Mouse (Mus musculus): Measurements from ENCODE around the gene Rph3al. TPM values are rescaled to one million over a fixed set of nuclear protein-coding genes. Genes with fewer than 3 reads are reported as not detected.

The Rph3al gene
- polyA plus RNA-seq, 1 experiment from 2014 or later, result not detected

DNA sequence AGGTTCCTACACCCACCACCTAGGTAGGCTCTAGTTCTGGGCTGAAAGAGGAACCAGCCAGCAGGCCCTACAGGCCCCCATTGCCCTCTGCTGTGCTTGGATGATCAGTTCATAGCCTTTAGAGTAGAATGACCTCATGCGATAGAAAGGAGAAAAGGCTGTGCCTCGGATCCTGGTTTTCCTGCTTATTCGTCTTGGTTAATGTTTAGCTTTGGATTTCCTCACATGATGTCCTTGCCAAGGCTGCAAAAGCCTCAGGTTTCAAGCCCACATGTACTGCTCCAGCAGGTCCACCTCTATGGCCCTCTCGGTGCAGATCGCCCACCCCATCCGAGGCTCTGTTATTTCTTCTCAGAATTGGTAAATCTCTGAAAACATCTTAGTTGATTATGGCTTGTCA, 33.2 kb downstream of the Rph3al start:
- H3K79me2 ChIP-seq (ENCODE audit: inconsistent target), result no peaks in the 10 kb centered on the region
- no peak overlapping the region for H3K27ac ChIP-seq
- 93% methylated on average over 6 of the region's 6 CpGs for WGBS (ENCODE audit: missing documents)
- no peak overlapping the region for H3K4me3 ChIP-seq (ENCODE audit: inconsistent target)
- H3K36me3 ChIP-seq (ENCODE audit: inconsistent target), result no peaks in the 10 kb centered on the region

DNA sequence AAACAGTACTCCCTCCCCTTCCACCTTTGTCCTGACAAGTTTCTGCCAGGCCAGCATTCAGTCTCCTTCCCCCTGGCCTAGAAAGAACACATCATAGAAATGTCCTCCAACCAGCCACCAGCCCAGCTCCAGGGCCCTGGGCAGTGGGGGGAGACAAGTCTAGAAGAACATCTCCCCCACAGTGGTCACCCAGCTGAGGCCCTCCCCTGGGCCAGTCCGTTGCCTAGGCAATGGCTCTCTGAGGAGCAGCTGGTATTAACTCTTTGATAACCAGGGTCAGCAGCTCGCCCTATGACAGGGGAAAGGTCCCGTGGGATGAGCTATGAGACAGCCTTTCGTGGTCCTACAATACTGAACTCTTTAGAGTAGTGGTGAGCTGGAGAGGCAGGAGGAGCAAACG, 33.7 kb downstream of the Rph3al start:
- 90% methylated on average over 5 of the region's 5 CpGs for whole genome bisulfite sequencing (ENCODE audit: missing documents)
- no peaks in the 10 kb centered on the region for H3K36me3 ChIP-seq (ENCODE audit: inconsistent target)
- H3K4me3 ChIP-seq (ENCODE audit: inconsistent target), result no peak overlapping the region
- no peak overlapping the region for H3K27ac ChIP-seq
- H3K79me2 ChIP-seq (ENCODE audit: inconsistent target), result no peaks in the 10 kb centered on the region

DNA sequence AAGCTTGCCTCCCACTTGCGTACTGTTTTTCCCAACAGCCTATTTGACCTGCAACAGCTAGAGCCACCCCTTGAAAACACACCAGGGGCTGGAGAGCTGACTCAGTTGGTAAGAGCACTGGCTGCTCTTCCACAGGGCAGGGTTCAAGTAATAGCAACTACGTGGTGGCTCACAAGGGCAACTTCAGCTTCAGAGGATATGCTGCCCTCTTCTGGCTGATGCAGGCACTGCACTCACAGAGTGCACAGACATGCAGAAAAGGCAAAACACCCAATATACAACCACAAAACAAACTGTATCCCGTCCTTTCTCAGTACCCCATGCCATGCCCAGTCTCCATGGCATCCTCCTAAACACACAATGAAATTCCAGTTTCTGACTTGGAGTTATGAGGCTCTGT, 34.7 kb downstream of the Rph3al start:
- no peak overlapping the region for H3K4me3 ChIP-seq (ENCODE audit: inconsistent target)
- no peaks in the 10 kb centered on the region for H3K36me3 ChIP-seq (ENCODE audit: inconsistent target)
- WGBS (ENCODE audit: missing documents), result 86% methylated on average over 2 of the region's 3 CpGs
- no peak overlapping the region for H3K27ac ChIP-seq
- H3K79me2 ChIP-seq (ENCODE audit: inconsistent target), result no peaks in the 10 kb centered on the region

DNA sequence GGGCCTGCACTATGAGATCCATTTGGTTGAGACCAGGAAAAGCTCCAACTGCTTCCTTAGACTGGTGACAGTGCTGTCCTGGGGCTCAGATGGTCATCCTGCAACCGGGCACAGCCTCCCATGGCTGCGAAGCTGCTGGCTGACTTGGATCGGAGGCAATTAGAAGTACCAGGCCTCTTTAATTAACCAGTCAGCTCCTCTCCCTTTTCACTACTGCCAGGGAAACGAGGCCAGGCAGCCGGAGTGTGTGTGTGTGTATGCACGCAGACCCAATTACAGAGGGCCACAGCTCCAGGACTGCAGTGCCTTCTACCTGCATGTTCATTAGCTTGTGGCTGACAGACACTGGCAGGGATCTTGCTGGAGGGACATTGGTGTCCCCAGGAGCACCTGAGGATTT, 36.9 kb downstream of the Rph3al start:
- 93% methylated on average over 6 of the region's 6 CpGs for WGBS (ENCODE audit: missing documents)
- Histone ChIP-seq H3K36me3 (ENCODE audit: inconsistent target) (no peaks in the 10 kb centered on the region), H3K27ac (no peak overlapping the region), H3K4me3 (ENCODE audit: inconsistent target) (no peak overlapping the region), H3K79me2 (ENCODE audit: inconsistent target) (no peaks in the 10 kb centered on the region)

DNA sequence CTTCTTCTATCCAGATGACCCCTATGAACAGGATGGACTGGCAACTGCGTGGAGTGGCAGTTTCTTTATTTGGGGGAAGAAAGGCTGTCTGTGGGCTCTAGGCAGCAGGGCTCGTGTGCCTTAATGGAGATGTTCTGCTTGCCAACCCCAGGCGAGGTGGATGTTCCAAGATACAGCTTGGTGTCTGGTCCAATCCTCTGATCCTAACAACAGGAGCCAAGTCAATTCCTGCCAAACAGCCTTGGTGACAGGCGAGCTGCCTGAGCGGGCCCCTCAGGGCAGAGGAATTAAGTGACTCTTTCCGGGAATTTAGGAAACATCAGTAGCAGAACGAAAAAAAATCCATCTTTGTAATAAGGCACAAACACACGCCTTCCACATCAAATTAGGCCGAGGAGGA, 38.6 kb downstream of the Rph3al start:
- no peaks in the 10 kb centered on the region for H3K79me2 ChIP-seq (ENCODE audit: inconsistent target)
- no peak overlapping the region for H3K4me3 ChIP-seq (ENCODE audit: inconsistent target)
- 92% methylated on average over 9 of the region's 9 CpGs for WGBS (ENCODE audit: missing documents)
- no peaks in the 10 kb centered on the region for H3K36me3 ChIP-seq (ENCODE audit: inconsistent target)
- H3K27ac ChIP-seq, result no peak overlapping the region

DNA sequence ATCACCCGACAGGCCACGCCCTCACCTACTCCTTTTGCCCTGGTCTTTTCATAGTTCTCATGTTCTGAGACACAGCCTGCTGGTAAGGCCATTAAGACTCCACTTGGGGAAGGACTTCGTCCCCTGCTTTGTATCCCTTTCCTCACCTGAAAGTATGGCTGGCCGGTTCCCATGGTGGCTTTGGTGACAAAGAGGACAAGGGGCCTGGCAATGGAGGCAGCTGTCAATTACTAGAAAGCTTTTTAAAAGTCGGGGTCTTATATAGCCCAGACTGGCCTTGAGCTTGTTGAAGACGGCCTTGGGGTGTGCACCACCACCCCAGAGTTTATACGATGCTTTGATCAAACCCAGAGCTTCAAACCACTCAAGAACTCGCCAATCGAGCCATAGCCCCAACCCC, 39.7 kb downstream of the Rph3al start:
- Histone ChIP-seq H3K4me3 (ENCODE audit: inconsistent target) (no peak overlapping the region), H3K27ac (no peak overlapping the region), H3K36me3 (ENCODE audit: inconsistent target) (no peaks in the 10 kb centered on the region), H3K79me2 (ENCODE audit: inconsistent target) (no peaks in the 10 kb centered on the region)
- 87% methylated on average over 9 of the region's 9 CpGs for WGBS (ENCODE audit: missing documents)

DNA sequence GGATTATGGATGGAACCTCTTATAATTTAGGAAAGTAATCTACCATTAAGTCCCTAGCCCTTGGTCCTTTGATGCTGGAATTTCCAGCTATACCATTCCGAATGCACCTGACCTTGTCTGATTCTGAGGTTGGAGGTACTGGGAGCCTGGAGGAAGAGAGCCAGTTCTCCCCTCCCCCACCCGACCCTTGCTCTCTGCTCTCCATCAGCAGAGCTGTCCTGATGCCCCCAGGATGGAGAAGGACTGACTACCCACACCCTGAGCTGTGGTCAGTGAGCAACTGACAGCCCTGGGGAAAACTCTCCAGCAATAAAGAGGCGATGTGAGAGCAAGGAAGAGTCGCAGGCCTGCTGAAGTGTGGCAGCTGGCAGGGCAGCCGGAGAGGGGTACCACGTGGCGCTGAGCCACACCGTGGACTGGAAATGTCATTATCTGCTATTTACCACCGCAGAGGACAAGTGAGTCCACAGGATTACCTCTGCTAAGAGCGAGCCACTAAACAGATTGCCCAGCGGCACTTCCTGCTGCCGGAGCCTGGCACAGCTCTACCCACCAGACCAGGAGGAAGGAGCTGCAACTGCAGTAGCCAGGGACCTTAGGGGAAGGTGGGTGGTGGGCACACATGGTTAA, 43.3 kb downstream of the Rph3al start:
- no peak overlapping the region for H3K27ac ChIP-seq
- no peaks in the 10 kb centered on the region for H3K36me3 ChIP-seq (ENCODE audit: inconsistent target)
- 66% methylated on average over 12 of the region's 12 CpGs for WGBS (ENCODE audit: missing documents)
- no peak overlapping the region for H3K4me3 ChIP-seq (ENCODE audit: inconsistent target)
- no peaks in the 10 kb centered on the region for H3K79me2 ChIP-seq (ENCODE audit: inconsistent target)

DNA sequence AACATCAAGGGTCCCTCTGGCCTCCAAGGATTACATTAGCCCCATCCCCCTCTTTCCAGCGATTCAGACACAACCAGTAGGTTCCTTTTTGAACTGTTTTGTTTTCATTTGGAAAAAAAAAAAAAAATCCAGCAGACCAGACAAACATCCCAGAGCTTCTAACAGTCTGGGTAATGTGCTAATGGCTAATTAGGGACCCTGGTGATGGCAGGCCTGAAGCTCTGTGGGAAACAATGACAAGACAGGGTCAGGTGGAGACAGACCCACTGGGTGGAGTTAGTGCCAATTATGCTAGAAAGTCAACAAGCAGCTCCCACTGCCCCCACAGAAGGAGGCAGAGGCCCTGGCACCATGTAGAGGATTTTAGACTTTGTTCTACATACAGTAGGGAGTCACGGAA, 44.3 kb downstream of the Rph3al start:
- 70% methylated on average over 2 of the region's 2 CpGs for WGBS (ENCODE audit: missing documents)
- no peaks in the 10 kb centered on the region for H3K36me3 ChIP-seq (ENCODE audit: inconsistent target)
- no peaks in the 10 kb centered on the region for H3K79me2 ChIP-seq (ENCODE audit: inconsistent target)
- no peak overlapping the region for H3K4me3 ChIP-seq (ENCODE audit: inconsistent target)
- no peak overlapping the region for H3K27ac ChIP-seq

DNA sequence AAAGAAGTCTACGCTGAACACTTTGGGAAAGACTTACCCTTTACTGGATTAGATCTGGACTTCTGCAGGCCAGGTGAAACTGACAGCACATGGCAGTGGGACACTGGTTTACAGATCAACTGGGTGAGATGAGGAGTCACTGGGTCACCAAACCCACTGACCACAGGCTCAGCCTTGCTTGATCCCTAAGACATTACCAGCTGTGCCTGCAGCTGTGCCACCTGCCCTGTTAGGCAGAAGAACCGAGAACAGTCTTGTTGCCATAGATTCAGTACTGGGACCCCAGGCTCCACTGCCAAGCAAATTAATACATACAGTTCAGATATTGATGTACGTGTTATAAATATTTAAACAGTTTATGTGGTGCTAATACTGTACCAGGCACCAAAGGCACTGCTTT, 50.9 kb downstream of the Rph3al start:
- Histone ChIP-seq H3K27ac (no peak overlapping the region), H3K4me3 (ENCODE audit: inconsistent target) (no peak overlapping the region), H3K36me3 (ENCODE audit: inconsistent target) (no peaks in the 10 kb centered on the region), H3K79me2 (ENCODE audit: inconsistent target) (no peaks in the 10 kb centered on the region)
- WGBS (ENCODE audit: missing documents), result 94% methylated on average over 3 of the region's 3 CpGs

DNA sequence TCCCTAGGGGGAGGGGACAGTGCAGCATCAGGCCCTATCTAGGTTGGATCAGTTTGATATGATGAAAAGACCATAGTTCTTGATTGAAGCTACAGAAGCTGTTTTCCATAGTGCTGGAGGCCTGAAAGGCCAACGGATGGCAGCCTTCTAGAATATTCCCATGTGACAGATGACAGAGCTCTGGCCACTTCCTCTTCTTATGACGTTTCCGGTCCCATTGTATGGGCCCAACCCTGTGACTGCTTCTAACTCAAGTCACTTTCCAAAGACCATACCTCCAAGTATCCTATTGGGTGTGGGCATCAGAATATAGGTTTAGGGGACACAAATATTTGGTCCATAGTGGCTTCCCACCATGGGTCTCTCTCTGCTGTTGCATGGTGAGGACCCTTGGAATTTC, 57.0 kb downstream of the Rph3al start:
- H3K4me3 ChIP-seq (ENCODE audit: inconsistent target), result no peak overlapping the region
- no peak overlapping the region for H3K27ac ChIP-seq
- 5% methylated on average over 3 of the region's 3 CpGs for WGBS (ENCODE audit: missing documents)
- no peaks in the 10 kb centered on the region for H3K79me2 ChIP-seq (ENCODE audit: inconsistent target)
- H3K36me3 ChIP-seq (ENCODE audit: inconsistent target), result no peaks in the 10 kb centered on the region

DNA sequence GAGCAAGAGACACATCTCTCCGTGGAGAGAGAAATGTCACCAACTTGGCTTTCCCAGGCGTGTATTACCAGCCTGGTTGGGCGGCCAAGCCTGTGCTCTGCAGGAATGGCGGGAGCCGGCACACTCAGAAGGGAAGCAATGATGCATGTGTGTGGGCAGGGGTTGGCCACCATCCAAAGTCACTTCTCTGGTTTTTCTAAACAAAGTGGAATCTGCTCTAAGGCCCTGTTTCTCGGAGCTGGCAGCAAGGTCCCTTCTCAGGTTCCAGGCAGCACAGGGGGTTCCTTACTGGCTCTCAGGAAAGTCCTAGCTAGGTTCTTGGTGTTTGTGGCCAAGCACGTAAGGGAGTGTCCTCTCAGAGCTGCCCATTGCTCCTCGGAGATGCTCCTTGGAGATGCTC, 58.2 kb downstream of the Rph3al start:
- H3K4me3 ChIP-seq (ENCODE audit: inconsistent target), result no peak overlapping the region
- no peak overlapping the region for H3K27ac ChIP-seq
- H3K36me3 ChIP-seq (ENCODE audit: inconsistent target), result no peaks in the 10 kb centered on the region
- H3K79me2 ChIP-seq (ENCODE audit: inconsistent target), result no peaks in the 10 kb centered on the region
- 88% methylated on average over 6 of the region's 8 CpGs for WGBS (ENCODE audit: missing documents)

DNA sequence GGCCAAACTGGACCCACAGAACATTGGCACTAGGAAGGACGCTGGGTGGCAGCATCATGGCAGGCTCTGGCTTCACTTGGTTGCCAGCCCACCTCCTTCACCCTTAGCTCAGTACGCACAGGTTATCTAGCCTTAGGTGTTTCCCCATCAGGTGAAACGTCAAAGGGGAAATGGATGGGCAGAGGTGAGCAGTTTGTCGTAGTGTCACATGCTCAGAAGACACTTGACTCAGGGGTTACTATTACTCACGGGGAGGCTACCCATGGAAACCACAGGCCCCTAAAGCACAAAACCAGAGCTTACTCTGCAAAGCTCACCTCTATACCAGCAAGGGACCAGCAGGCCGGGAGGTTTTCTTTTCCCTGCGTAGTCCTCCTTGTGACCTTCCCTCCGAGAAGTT, 59.8 kb downstream of the Rph3al start:
- 88% methylated on average over 8 of the region's 8 CpGs for WGBS (ENCODE audit: missing documents)
- no peaks in the 10 kb centered on the region for H3K79me2 ChIP-seq (ENCODE audit: inconsistent target)
- H3K36me3 ChIP-seq (ENCODE audit: inconsistent target), result no peaks in the 10 kb centered on the region
- no peak overlapping the region for H3K27ac ChIP-seq
- no peak overlapping the region for H3K4me3 ChIP-seq (ENCODE audit: inconsistent target)

DNA sequence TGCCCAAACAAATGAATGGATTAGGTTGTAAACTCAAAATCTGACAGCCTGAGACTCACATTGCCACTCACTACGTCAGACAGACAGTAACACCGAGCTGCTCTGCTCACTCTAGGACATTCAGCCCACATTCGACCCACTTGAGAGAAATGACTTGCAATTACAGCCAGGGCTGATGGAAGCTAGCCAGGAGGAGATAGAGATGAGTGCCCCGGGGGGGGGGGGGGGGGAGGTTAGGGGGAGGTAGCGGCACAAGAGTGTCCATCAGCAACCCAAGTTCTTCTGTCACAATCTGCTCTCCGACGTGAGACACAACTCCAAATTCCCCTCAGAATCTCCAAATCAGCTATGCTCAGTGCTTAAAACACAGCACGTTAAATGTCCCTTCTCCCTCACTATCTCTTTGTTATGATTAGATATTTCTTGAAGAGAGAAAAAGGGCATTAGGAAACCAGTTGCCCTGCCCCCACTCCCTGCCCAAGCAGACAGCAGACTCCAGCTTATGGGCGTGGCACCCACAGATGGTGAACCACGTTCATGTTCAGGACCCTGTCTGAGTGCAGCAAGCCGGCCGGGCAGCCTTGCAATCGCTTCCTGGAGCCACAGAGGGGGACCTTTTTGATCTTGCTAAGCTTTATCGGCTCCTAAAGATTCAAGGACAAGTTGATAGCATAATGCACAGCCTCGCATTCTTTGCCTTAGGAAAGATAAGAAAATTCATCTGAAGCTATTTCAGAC, 62.0 kb downstream of the Rph3al start:
- Histone ChIP-seq H3K27ac (no peak overlapping the region), H3K4me3 (ENCODE audit: inconsistent target) (no peak overlapping the region), H3K36me3 (ENCODE audit: inconsistent target) (no peaks in the 10 kb centered on the region), H3K79me2 (ENCODE audit: inconsistent target) (no peaks in the 10 kb centered on the region)
- WGBS (ENCODE audit: missing documents), result 53% methylated on average over 13 of the region's 15 CpGs

DNA sequence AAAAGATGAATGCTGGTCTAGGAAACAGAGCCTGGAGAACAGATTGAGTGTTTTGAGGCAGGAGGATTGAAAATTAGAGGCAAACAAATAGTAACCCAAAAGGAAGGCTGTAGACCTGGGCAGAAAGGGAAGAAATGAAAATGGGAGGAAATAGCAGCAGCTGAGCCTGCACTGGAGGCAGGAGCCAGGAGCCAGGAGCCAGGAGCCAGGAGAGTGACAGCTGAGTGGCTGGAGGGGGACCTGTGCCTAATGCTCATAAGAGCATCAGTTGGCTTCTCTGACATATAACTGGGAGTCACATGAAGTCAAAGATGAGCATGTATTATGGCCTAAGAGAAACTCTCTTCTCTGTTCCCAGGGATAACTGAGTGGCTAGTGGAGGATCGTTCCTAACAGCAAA, 66.5 kb downstream of the Rph3al start:
- WGBS (ENCODE audit: missing documents), result 100% methylated on average over 1 of the region's 1 CpGs
- H3K79me2 ChIP-seq (ENCODE audit: inconsistent target), result no peaks in the 10 kb centered on the region
- no peak overlapping the region for H3K27ac ChIP-seq
- H3K4me3 ChIP-seq (ENCODE audit: inconsistent target), result no peak overlapping the region
- no peaks in the 10 kb centered on the region for H3K36me3 ChIP-seq (ENCODE audit: inconsistent target)

DNA sequence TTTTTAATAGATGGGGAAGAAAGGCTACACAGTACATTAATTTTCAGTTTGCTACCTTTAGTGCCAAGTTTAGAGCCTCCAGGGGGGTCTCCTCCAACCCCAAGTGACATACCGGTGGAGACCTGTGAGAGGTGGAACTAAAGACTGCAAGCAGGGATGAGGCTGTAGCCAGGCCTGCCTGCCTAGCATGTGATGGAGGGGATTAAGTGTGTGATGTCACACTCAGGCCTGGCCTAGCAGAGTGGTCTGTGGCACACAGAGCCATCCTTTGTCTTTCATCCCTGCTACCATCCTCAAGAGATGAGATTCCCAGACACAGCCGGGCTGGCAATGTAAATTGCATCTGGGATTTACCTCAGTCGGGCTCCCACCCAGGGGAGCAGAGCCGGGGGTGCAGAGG, 67.3 kb downstream of the Rph3al start:
- Histone ChIP-seq H3K27ac (no peak overlapping the region), H3K36me3 (ENCODE audit: inconsistent target) (no peaks in the 10 kb centered on the region), H3K4me3 (ENCODE audit: inconsistent target) (no peak overlapping the region), H3K79me2 (ENCODE audit: inconsistent target) (no peaks in the 10 kb centered on the region)
- 91% methylated on average over 4 of the region's 4 CpGs for WGBS (ENCODE audit: missing documents)

DNA sequence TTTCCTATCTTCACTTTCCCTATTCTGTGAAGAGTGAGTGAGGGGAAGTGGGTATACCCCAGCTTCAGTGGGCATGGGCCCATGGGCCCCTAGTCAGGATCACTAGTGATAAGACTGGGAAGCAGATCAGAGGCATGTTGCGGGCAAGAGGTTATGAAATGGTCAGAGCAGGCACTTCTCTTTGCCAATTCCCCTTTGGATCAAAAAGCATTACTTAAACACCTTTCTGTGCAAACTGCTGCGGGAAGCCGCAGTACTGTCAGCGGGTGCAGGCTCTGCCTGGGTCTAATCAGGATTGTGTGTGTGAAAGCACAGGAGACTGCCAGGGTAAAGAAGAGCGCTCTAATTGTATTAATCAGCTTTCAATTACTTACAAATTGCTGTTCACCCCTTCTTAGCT, 67.8 kb downstream of the Rph3al start:
- WGBS (ENCODE audit: missing documents), result 95% methylated on average over 5 of the region's 5 CpGs
- Histone ChIP-seq H3K4me3 (ENCODE audit: inconsistent target) (no peak overlapping the region), H3K27ac (no peak overlapping the region), H3K36me3 (ENCODE audit: inconsistent target) (no peaks in the 10 kb centered on the region), H3K79me2 (ENCODE audit: inconsistent target) (no peaks in the 10 kb centered on the region)
